In genomic region chr3:138244338-138244874, GRCm38 (mm10) we compare ENCODE assay signal across 43 mouse cellular contexts. TPM values are rescaled to one million over a fixed set of nuclear protein-coding genes. Genes with fewer than 3 reads are reported as not detected.
DNase-seq lines count a peak whose midpoint lies in the region; ATAC-seq lines count a peak whose summit lies in the region.
"Had no signal": no experiment of that assay in that cellular context is flagged by ENCODE, and none has a peak within 500 bp of the region (broad histone marks: within the 10 kb centered on the region; RNA-seq: fewer than 3 reads in every experiment).

No protein-coding gene starts in this region.

- no peaks in the 10 kb centered on the region for H3K4me1 ChIP-seq in heart, embryonic 10.5 days
- no peaks in the 10 kb centered on the region for H3K4me1 ChIP-seq in heart, embryonic 11.5 days (ENCODE audit: control insufficient read depth, insufficient read depth, low read length)
- H3K4me1 ChIP-seq in midbrain, embryonic 10.5 days: peaks cover 3% of the 10 kb centered on the region; the same call in 1 of the 2 replicates
- peaks cover 5% of the 10 kb centered on the region; the same call in 1 of the 2 replicates for H3K4me1 ChIP-seq in midbrain, embryonic 13.5 days (replicated peaks)
- H3K4me1 ChIP-seq in kidney, embryonic 15.5 days: peaks cover 47% of the 10 kb centered on the region
- H3K4me1 ChIP-seq: midbrain, embryonic 12.5 days had no signal

- no peak overlapping the region for H3K27ac ChIP-seq in heart, embryonic 10.5 days
- no peak overlapping the region for H3K27ac ChIP-seq in heart, embryonic 11.5 days (ENCODE audit: low read depth, low read length)
- no peak overlapping the region; the same call in 1 of the 2 replicates for H3K27ac ChIP-seq in midbrain, embryonic 10.5 days (replicated peaks)
- H3K27ac ChIP-seq in midbrain, embryonic 13.5 days: no peak overlapping the region
- 0 out of 2 replicates have a peak overlapping the region, but pooled peaks have one; percentile 32 for H3K27ac ChIP-seq in kidney, embryonic 15.5 days
- H3K27ac ChIP-seq: embryonic facial prominence, embryonic 10.5 days; embryonic facial prominence, embryonic 15.5 days; forebrain, embryonic 12.5 days; heart, adult 2 months; limb, embryonic 10.5 days; limb, embryonic 15.5 days; liver, embryonic 14.5 days; lung, embryonic 15.5 days; midbrain, embryonic 12.5 days; stomach, postnatal 0 days had no signal

- intact Hi-C loops in left cerebral cortex, postnatal 10 days (cut with DNase I): no loop called here
- intact Hi-C loops in heart, postnatal 10 days (cut with DNase I): no loop called here

- H3K4me3 ChIP-seq in heart, embryonic 10.5 days: no peak overlapping the region
- no peak overlapping the region for H3K4me3 ChIP-seq in heart, embryonic 11.5 days (ENCODE audit: low read depth, low read length)
- no peak overlapping the region for H3K4me3 ChIP-seq in midbrain, embryonic 10.5 days
- no peak overlapping the region for H3K4me3 ChIP-seq in midbrain, embryonic 13.5 days (replicated peaks)
- no peak overlapping the region for H3K4me3 ChIP-seq in kidney, embryonic 15.5 days (replicated peaks)
- H3K4me3 ChIP-seq: embryonic facial prominence, embryonic 10.5 days; embryonic facial prominence, embryonic 15.5 days; forebrain, embryonic 12.5 days; heart, adult 2 months; limb, embryonic 10.5 days; limb, embryonic 15.5 days; lung, embryonic 15.5 days; midbrain, embryonic 12.5 days had no signal

- H3K36me3 ChIP-seq in heart, embryonic 10.5 days: no peaks in the 10 kb centered on the region
- H3K36me3 ChIP-seq in heart, embryonic 11.5 days (ENCODE audit: control insufficient read depth, insufficient read depth, low read length): no peaks in the 10 kb centered on the region
- H3K36me3 ChIP-seq in midbrain, embryonic 10.5 days: no peaks in the 10 kb centered on the region
- H3K36me3 ChIP-seq in midbrain, embryonic 13.5 days: no peaks in the 10 kb centered on the region
- H3K36me3 ChIP-seq in kidney, embryonic 15.5 days: no peaks in the 10 kb centered on the region
- H3K36me3 ChIP-seq: embryonic facial prominence, embryonic 10.5 days; embryonic facial prominence, embryonic 15.5 days; forebrain, embryonic 12.5 days; limb, embryonic 10.5 days; limb, embryonic 15.5 days; lung, embryonic 15.5 days; midbrain, embryonic 12.5 days had no signal

- no peak overlapping the region for H3K4me2 ChIP-seq in heart, embryonic 11.5 days
- no peak overlapping the region for H3K4me2 ChIP-seq in midbrain, embryonic 13.5 days (replicated peaks)
- no peak overlapping the region for H3K4me2 ChIP-seq in kidney, embryonic 15.5 days
- H3K4me2 ChIP-seq: embryonic facial prominence, embryonic 15.5 days; forebrain, embryonic 12.5 days; limb, embryonic 15.5 days; lung, embryonic 15.5 days; midbrain, embryonic 12.5 days had no signal

- no peak overlapping the region for H3K9ac ChIP-seq in heart, embryonic 11.5 days (ENCODE audit: low read depth, low read length)
- no peak overlapping the region for H3K9ac ChIP-seq in midbrain, embryonic 13.5 days (replicated peaks)
- no peak overlapping the region for H3K9ac ChIP-seq in kidney, embryonic 15.5 days
- H3K9ac ChIP-seq: embryonic facial prominence, embryonic 15.5 days; forebrain, embryonic 12.5 days; forebrain, postnatal 0 days; limb, embryonic 15.5 days; liver, embryonic 14.5 days; lung, embryonic 15.5 days; midbrain, embryonic 12.5 days had no signal

- 73% methylated on average over 7 of the region's 7 CpGs for whole genome bisulfite sequencing in heart, embryonic 10.5 days
- 73% methylated on average over 7 of the region's 7 CpGs for WGBS in heart, embryonic 11.5 days (ENCODE audit: insufficient replicate concordance)
- 77% methylated on average over 7 of the region's 7 CpGs for whole genome bisulfite sequencing in midbrain, embryonic 10.5 days
- WGBS in midbrain, embryonic 13.5 days: 81% methylated on average over 7 of the region's 7 CpGs
- 70% methylated on average over 7 of the region's 7 CpGs for WGBS in kidney, embryonic 15.5 days

- no peak for ATAC-seq in heart, embryonic 11.5 days (replicated peaks; ENCODE audit: insufficient number of reproducible peaks, low FRiP score, low TSS enrichment)
- no peak for ATAC-seq in midbrain, embryonic 13.5 days
- no peak for ATAC-seq in kidney, embryonic 15.5 days (replicated peaks; ENCODE audit: low FRiP score)
- ATAC-seq: activated CD4-positive, CD25-positive, alpha-beta regulatory T cell, adult 4 months; forebrain, postnatal 0 days; hindbrain, embryonic 16.5 days had no signal

- H3K27me3 ChIP-seq in heart, embryonic 10.5 days (ENCODE audit: insufficient read depth, poor library complexity, severe bottlenecking): no peaks in the 10 kb centered on the region
- H3K27me3 ChIP-seq in heart, embryonic 11.5 days (ENCODE audit: control insufficient read depth, insufficient read depth, low read length): no peaks in the 10 kb centered on the region
- no peaks in the 10 kb centered on the region for H3K27me3 ChIP-seq in midbrain, embryonic 10.5 days (ENCODE audit: low read depth, poor library complexity, severe bottlenecking)
- no peaks in the 10 kb centered on the region for H3K27me3 ChIP-seq in midbrain, embryonic 13.5 days
- H3K27me3 ChIP-seq in kidney, embryonic 15.5 days: no peaks in the 10 kb centered on the region
- H3K27me3 ChIP-seq: CH12.LX; embryonic facial prominence, embryonic 15.5 days; forebrain, embryonic 12.5 days; limb, embryonic 15.5 days; lung, embryonic 15.5 days; midbrain, embryonic 12.5 days had no signal

- no peaks in the 10 kb centered on the region for H3K9me3 ChIP-seq in heart, embryonic 10.5 days
- no peaks in the 10 kb centered on the region for H3K9me3 ChIP-seq in heart, embryonic 11.5 days (replicated peaks; ENCODE audit: control insufficient read depth, low read length)
- no peaks in the 10 kb centered on the region for H3K9me3 ChIP-seq in midbrain, embryonic 10.5 days (replicated peaks)
- H3K9me3 ChIP-seq in midbrain, embryonic 13.5 days: no peaks in the 10 kb centered on the region
- no peaks in the 10 kb centered on the region for H3K9me3 ChIP-seq in kidney, embryonic 15.5 days (replicated peaks)
- H3K9me3 ChIP-seq: embryonic facial prominence, embryonic 10.5 days; embryonic facial prominence, embryonic 15.5 days; forebrain, embryonic 12.5 days; limb, embryonic 10.5 days; limb, embryonic 15.5 days; lung, embryonic 15.5 days; midbrain, embryonic 12.5 days had no signal

- DNase-seq in heart, embryonic 10.5 days (ENCODE audit: low spot score): peak; percentile 53
- DNase-seq in midbrain, embryonic 10.5 days (ENCODE audit: low spot score): peak; percentile 6
- DNase-seq in kidney, postnatal 36 days: peak; percentile 60 to 72
- DNase-seq in left cerebral cortex, postnatal 10 days (ENCODE audit: extremely low spot score in 1 of 2, low spot score in 2 of 2): no peak
- no peak for DNase-seq in heart, postnatal 10 days
- DNase-seq: adrenal gland, adult 2 months; adrenal gland, postnatal 36 days; cerebellum, adult 18-20 months; cerebellum, postnatal 25 days; forebrain, postnatal 0 days; heart, adult 2 months; layer of hippocampus, postnatal 36 days; right cerebral cortex, postnatal 14 days; spleen, adult 18-20 months had no signal

RNA-seq across cellular contexts. Expression of gene Adh1, which starts 16.4 kb away (rescaled TPM):
- polyA plus RNA-seq in heart, embryonic 10.5 days (2016; fragmentation: Nextera tagmentation; extraction: Ambion mirVana): 0.99 and 1.0 TPM in 2 replicates
- polyA plus RNA-seq in heart, embryonic 11.5 days (2014; fragmentation: Nextera tagmentation; extraction: Ambion mirVana): 0.93 and 1.5 TPM in 2 replicates
- polyA plus RNA-seq in midbrain, embryonic 10.5 days (2016; fragmentation: Nextera tagmentation; extraction: Ambion mirVana): 0.14 TPM in 1 of 2 replicates, not detected in the other
- polyA plus RNA-seq in midbrain, embryonic 13.5 days (2015; fragmentation: Nextera tagmentation; extraction: Ambion mirVana): 0.81 and 0.97 TPM in 2 replicates
- polyA plus RNA-seq in kidney, embryonic 15.5 days (2015; fragmentation: Nextera tagmentation; extraction: Ambion mirVana): 43.5 and 86.9 TPM in 2 replicates
- 1 to 10 TPM; 2.0 to 3.4 TPM for total RNA-seq in left cerebral cortex, postnatal 10 days (2021)
- total RNA-seq in heart, postnatal 10 days (2021): 10 to 100 TPM; 24.1 to 54.7 TPM
- total RNA-seq: CH12.LX; megakaryocyte progenitor cell, adult 5-6 weeks; monocyte, adult 5-6 weeks had no signal
- polyA plus RNA-seq: embryonic facial prominence, embryonic 10.5 days had no signal

RNA-seq across cellular contexts. Expression of gene Adh7, which starts 26.8 kb away (rescaled TPM):
- 0.19 TPM in 1 of 2 replicates, not detected in the other for polyA plus RNA-seq in heart, embryonic 10.5 days (2016; fragmentation: Nextera tagmentation; extraction: Ambion mirVana)
- not detected in 2 replicates for polyA plus RNA-seq in heart, embryonic 11.5 days (2014; fragmentation: Nextera tagmentation; extraction: Ambion mirVana)
- 0.25 TPM in 1 of 2 replicates, not detected in the other for polyA plus RNA-seq in midbrain, embryonic 10.5 days (2016; fragmentation: Nextera tagmentation; extraction: Ambion mirVana)
- polyA plus RNA-seq in midbrain, embryonic 13.5 days (2015; fragmentation: Nextera tagmentation; extraction: Ambion mirVana): 0.46 and 0.66 TPM in 2 replicates
- polyA plus RNA-seq in kidney, embryonic 15.5 days (2015; fragmentation: Nextera tagmentation; extraction: Ambion mirVana): 0.74 and 0.91 TPM in 2 replicates
- under 1 TPM; 0.10 to 0.49 TPM for total RNA-seq in left cerebral cortex, postnatal 10 days (2021)
- under 1 TPM in 1 of 2 experiments, not detected in 1; 0.10 TPM for total RNA-seq in heart, postnatal 10 days (2021)
- total RNA-seq: CH12.LX; megakaryocyte progenitor cell, adult 5-6 weeks; monocyte, adult 5-6 weeks had no signal
- polyA plus RNA-seq: activated CD4-positive, CD25-positive, alpha-beta regulatory T cell, adult 4 months; embryonic facial prominence, embryonic 10.5 days; forebrain, embryonic 12.5 days; heart, embryonic 14.5 days; intestine, embryonic 14.5 days had no signal

RNA-seq across cellular contexts. Expression of gene 4930579F01Rik, which starts 50.8 kb away (rescaled TPM):
- polyA plus RNA-seq in heart, embryonic 10.5 days (2016; fragmentation: Nextera tagmentation; extraction: Ambion mirVana): not detected in 2 replicates
- not detected in 2 replicates for polyA plus RNA-seq in heart, embryonic 11.5 days (2014; fragmentation: Nextera tagmentation; extraction: Ambion mirVana)
- not detected in 2 replicates for polyA plus RNA-seq in midbrain, embryonic 10.5 days (2016; fragmentation: Nextera tagmentation; extraction: Ambion mirVana)
- not detected in 2 replicates for polyA plus RNA-seq in midbrain, embryonic 13.5 days (2015; fragmentation: Nextera tagmentation; extraction: Ambion mirVana)
- 0.09 and 0.19 TPM in 2 replicates for polyA plus RNA-seq in kidney, embryonic 15.5 days (2015; fragmentation: Nextera tagmentation; extraction: Ambion mirVana)
- total RNA-seq in left cerebral cortex, postnatal 10 days (2021): not detected
- total RNA-seq in heart, postnatal 10 days (2021): not detected
- total RNA-seq: adrenal gland, adult 2 months; adrenal gland, postnatal 36 days; CH12.LX; ES-E14; forebrain, postnatal 0 days; gastrocnemius, adult 8-10 months; gastrocnemius, postnatal 4 days; heart, adult 2 months; heart, postnatal 25 days; layer of hippocampus, adult 8-10 months; layer of hippocampus, postnatal 36 days; megakaryocyte progenitor cell, adult 5-6 weeks; monocyte, adult 5-6 weeks had no signal
- polyA plus RNA-seq: activated CD4-positive, CD25-positive, alpha-beta regulatory T cell, adult 4 months; adrenal gland, adult 2 months; brain, embryonic 14.5 days; C2C12; embryonic facial prominence, embryonic 10.5 days; forebrain, embryonic 12.5 days; forebrain, postnatal 0 days; heart, embryonic 14.5 days; hindbrain, embryonic 11.5 days; hindbrain, embryonic 16.5 days; intestine, embryonic 14.5 days; limb, embryonic 10.5 days; limb, embryonic 15.5 days; liver, embryonic 14.5 days; midbrain, embryonic 12.5 days; neural tube, embryonic 14.5 days; thymus, postnatal 0 days had no signal

Comparison
In these comparisons a context has a peak if more than half of its experiments do, and no peak if none do; other contexts are left out.
1. DNase-seq: peak in heart, embryonic 10.5 days (single experiment), midbrain, embryonic 10.5 days (single experiment) and kidney, postnatal 36 days (2 of 2); none in left cerebral cortex, postnatal 10 days (0 of 2) and heart, postnatal 10 days (0 of 2).
2. RNA of gene Adh1, which starts 16.4 kb away (polyA plus RNA-seq): 43.5 to 86.9 TPM in kidney, embryonic 15.5 days; 0.99 to 1.0 TPM in heart, embryonic 10.5 days, 0.93 to 1.5 TPM in heart, embryonic 11.5 days, 0.81 to 0.97 TPM in midbrain, embryonic 13.5 days and 0.14 TPM in midbrain, embryonic 10.5 days; every median in the first group is over 10 times any median in the second.